Mouse (Mus musculus): ENCODE results near the gene Sox5. TPM values are rescaled to one million over a fixed set of nuclear protein-coding genes. Genes with fewer than 3 reads are reported as not detected.

The Sox5 gene
- polyA plus RNA-seq, 1 experiment from 2014 or later, result 27.0 TPM

DNA sequence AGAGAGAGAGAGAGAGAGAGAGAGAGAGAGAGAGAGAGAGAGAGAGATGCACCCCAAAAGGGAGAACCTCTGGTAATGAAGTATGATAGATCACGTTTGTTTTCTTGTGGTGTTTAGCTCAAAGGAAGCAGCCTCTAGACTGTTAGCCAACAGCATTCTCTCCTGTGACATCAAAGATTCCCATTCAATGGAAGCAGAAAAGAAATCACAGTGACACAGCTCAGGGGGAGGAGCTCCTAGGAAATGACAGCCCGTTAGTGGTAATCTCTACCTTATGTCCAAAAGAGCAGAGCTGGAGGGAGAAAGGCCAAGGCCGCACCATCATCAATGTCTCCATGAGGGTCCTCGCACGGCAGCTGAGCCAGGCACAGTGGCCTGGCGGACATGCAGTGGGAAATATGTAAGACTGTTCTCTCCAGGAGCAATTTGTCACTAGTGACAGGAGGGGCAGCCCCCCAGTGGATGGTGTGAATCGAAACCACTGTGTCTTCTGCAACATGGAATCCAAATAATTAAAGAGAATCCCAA is 529.5 kb downstream of the Sox5 start:
- no peak for DNase-seq (ENCODE audit: low spot score)
- peaks cover 15% of the 10 kb centered on the region for H3K4me1 ChIP-seq (replicated peaks; ENCODE audit: control insufficient read depth, insufficient read depth, low read length)
- ATAC-seq (ENCODE audit: low FRiP score), result no peak
- peak overlapping the region; percentile 51; the same call in 1 of the 2 replicates for H3K27ac ChIP-seq
- H3K27me3 ChIP-seq (ENCODE audit: control insufficient read depth, insufficient read depth, low read length), result no peaks in the 10 kb centered on the region
- no peak overlapping the region for H3K9ac ChIP-seq
- WGBS, result 31% methylated on average over 7 of the region's 7 CpGs
- H3K9me3 ChIP-seq (ENCODE audit: control insufficient read depth, low read length), result no peaks in the 10 kb centered on the region
- H3K4me3 ChIP-seq (replicated peaks; ENCODE audit: low read length), result no peak overlapping the region
- no peak overlapping the region for H3K4me2 ChIP-seq (replicated peaks)
- no peaks in the 10 kb centered on the region for H3K36me3 ChIP-seq (replicated peaks; ENCODE audit: control insufficient read depth, insufficient read depth)

- peak; percentile 59; the same call in 1 of the 2 replicates for ATAC-seq (ENCODE audit: low FRiP score)
- Histone ChIP-seq H3K9ac (no peak overlapping the region), H3K4me1 (replicated peaks; ENCODE audit: control insufficient read depth, insufficient read depth, low read length) (peaks cover 13% of the 10 kb centered on the region), H3K4me3 (replicated peaks; ENCODE audit: low read length) (no peak overlapping the region), H3K27ac (peak overlapping the region; percentile 51; the same call in 1 of the 2 replicates), H3K9me3 (ENCODE audit: control insufficient read depth, low read length) (no peaks in the 10 kb centered on the region), H3K4me2 (replicated peaks) (no peak overlapping the region), H3K36me3 (replicated peaks; ENCODE audit: control insufficient read depth, insufficient read depth) (no peaks in the 10 kb centered on the region), H3K27me3 (ENCODE audit: control insufficient read depth, insufficient read depth, low read length) (no peaks in the 10 kb centered on the region)
- peak; percentile 50 for DNase-seq (ENCODE audit: low spot score)
- 9% methylated on average over 18 of the region's 18 CpGs for WGBS
Observed at GRCm38 (mm10) chr6:144251222-144252170, 530.3 kb downstream of the Sox5 start.

DNA sequence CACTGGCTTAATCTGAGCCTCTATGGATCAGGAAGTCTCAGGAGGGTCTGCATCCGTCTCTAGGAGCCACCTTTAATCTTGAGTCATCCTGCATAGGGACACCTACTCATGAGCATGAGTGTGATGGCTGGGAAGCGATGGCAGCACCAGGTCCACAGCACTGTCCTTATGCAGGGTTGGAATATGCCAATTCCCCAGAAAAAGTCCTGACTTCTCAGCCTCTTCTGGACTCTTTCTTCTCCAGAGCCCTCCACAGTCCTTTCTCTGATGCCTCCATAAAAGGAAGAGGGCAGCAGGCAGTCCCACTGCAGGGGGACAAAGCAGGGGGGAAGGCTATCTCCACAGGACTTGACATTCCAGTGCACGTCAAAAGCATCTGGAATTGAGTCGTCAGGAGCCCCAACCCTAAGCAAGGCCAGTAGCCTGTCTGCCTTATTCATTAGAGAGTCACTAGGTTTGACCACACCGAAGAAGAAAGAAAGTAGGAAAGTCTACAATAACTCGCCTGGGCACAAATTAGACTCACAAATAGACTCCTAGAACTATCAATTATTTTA is 531.1 kb downstream of the Sox5 start:
- DNase-seq (ENCODE audit: low spot score) (no peak), ATAC-seq (ENCODE audit: low FRiP score) (no peak)
- Histone ChIP-seq H3K27ac (no peak overlapping the region), H3K4me2 (replicated peaks) (no peak overlapping the region), H3K4me3 (replicated peaks; ENCODE audit: low read length) (no peak overlapping the region), H3K36me3 (replicated peaks; ENCODE audit: control insufficient read depth, insufficient read depth) (no peaks in the 10 kb centered on the region), H3K27me3 (ENCODE audit: control insufficient read depth, insufficient read depth, low read length) (no peaks in the 10 kb centered on the region), H3K4me1 (replicated peaks; ENCODE audit: control insufficient read depth, insufficient read depth, low read length) (peaks cover 11% of the 10 kb centered on the region; the same call in 1 of the 2 replicates), H3K9ac (no peak overlapping the region), H3K9me3 (ENCODE audit: control insufficient read depth, low read length) (no peaks in the 10 kb centered on the region)
- 22% methylated on average over 6 of the region's 6 CpGs for WGBS

GRCm38 (mm10) chr6:144236581-144236980 is 545.2 kb downstream of the Sox5 start:
- H3K27ac ChIP-seq, result no peak overlapping the region
- no peaks in the 10 kb centered on the region for H3K4me1 ChIP-seq (replicated peaks; ENCODE audit: control insufficient read depth, insufficient read depth, low read length)
- 61% methylated on average over 11 of the region's 11 CpGs for WGBS
- H3K4me3 ChIP-seq (replicated peaks; ENCODE audit: low read length), result no peak overlapping the region
- H3K4me2 ChIP-seq (replicated peaks), result no peak overlapping the region
- H3K27me3 ChIP-seq (ENCODE audit: control insufficient read depth, insufficient read depth, low read length), result no peaks in the 10 kb centered on the region
- no peak overlapping the region for H3K9ac ChIP-seq
- ATAC-seq (ENCODE audit: low FRiP score), result no peak
- H3K36me3 ChIP-seq (replicated peaks; ENCODE audit: control insufficient read depth, insufficient read depth), result no peaks in the 10 kb centered on the region
- no peak for DNase-seq (ENCODE audit: low spot score)
- H3K9me3 ChIP-seq (ENCODE audit: control insufficient read depth, low read length), result no peaks in the 10 kb centered on the region

DNA sequence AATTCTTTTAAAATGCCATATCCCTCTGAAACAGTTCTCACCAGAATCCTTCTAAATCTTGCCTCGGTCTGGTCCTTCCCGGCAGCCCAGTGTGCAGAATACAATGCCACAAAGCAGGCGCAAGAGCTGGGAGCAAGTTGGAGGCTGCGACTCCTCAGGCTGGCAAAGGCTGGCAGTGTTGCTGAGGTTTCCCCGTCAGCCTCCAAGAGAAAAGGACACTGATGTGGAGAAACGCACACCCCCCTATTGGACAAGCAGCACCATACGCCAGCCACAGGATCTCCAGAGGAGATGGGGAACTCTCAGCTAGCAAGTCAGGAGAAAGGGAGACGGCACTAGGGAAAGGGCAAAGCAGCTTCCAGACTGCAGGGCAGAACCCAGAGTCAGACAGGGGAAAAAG is 577.8 kb downstream of the Sox5 start:
- H3K4me1 ChIP-seq (replicated peaks; ENCODE audit: control insufficient read depth, insufficient read depth, low read length), result peaks cover 25% of the 10 kb centered on the region
- H3K27me3 ChIP-seq (ENCODE audit: control insufficient read depth, insufficient read depth, low read length), result no peaks in the 10 kb centered on the region
- ATAC-seq (ENCODE audit: low FRiP score) (0 out of 2 replicates have a peak, but pooled peaks have one; percentile 21), DNase-seq (ENCODE audit: low spot score) (no peak)
- WGBS, result 26% methylated on average over 8 of the region's 8 CpGs
- H3K9ac ChIP-seq, result peak overlapping the region; percentile 6; the same call in 1 of the 2 replicates
- H3K36me3 ChIP-seq (replicated peaks; ENCODE audit: control insufficient read depth, insufficient read depth), result no peaks in the 10 kb centered on the region
- H3K27ac ChIP-seq, result no peak overlapping the region
- peak overlapping the region; percentile 40 for H3K4me2 ChIP-seq (replicated peaks)
- H3K9me3 ChIP-seq (ENCODE audit: control insufficient read depth, low read length), result no peaks in the 10 kb centered on the region
- no peak overlapping the region for H3K4me3 ChIP-seq (replicated peaks; ENCODE audit: low read length)

- H3K9me3 ChIP-seq (ENCODE audit: control insufficient read depth, low read length), result no peaks in the 10 kb centered on the region
- peak overlapping the region; percentile 28; the same call in 1 of the 2 replicates for H3K9ac ChIP-seq
- H3K27ac ChIP-seq, result no peak overlapping the region
- H3K4me2 ChIP-seq (replicated peaks), result peak overlapping the region; percentile 40
- no peaks in the 10 kb centered on the region for H3K27me3 ChIP-seq (ENCODE audit: control insufficient read depth, insufficient read depth, low read length)
- no peaks in the 10 kb centered on the region for H3K36me3 ChIP-seq (replicated peaks; ENCODE audit: control insufficient read depth, insufficient read depth)
- DNase-seq (ENCODE audit: low spot score) (no peak), ATAC-seq (ENCODE audit: low FRiP score) (no peak)
- no peak overlapping the region for H3K4me3 ChIP-seq (replicated peaks; ENCODE audit: low read length)
- peaks cover 23% of the 10 kb centered on the region for H3K4me1 ChIP-seq (replicated peaks; ENCODE audit: control insufficient read depth, insufficient read depth, low read length)
- 44% methylated on average over 12 of the region's 12 CpGs for WGBS
Observed at GRCm38 (mm10) chr6:144203013-144203412, 578.8 kb downstream of the Sox5 start.

DNA sequence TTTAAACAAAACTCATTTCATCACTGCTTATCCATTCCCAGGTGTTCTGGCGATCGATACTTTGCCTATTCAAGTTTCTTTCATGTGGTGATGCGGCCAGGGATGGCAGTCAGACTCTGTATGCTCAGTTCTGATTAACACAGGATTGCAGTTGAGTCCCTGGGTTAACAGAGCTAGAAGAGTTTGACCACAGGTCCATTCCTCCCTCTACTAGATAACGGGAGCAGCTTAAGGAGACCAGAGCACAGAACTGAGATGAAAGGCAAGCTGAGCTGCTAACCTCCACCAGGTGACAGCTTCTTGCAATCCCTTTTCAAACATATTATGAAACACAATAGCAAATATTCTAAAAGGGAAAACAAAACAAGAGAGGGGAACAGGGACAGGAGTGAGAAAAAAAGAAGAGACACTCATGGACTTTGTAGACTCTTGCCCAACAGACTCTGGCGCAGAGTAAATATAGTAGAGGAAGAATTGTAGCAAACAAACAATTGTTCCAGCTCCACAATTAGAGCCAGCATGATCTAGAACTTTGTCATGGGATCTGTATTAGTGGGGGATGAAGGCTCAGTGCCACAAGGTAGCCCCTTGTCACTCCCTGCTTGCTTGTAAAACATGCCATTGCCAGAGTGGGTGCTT is 580.3 kb downstream of the Sox5 start:
- Histone ChIP-seq H3K27ac (no peak overlapping the region), H3K36me3 (replicated peaks; ENCODE audit: control insufficient read depth, insufficient read depth) (no peaks in the 10 kb centered on the region), H3K4me3 (replicated peaks; ENCODE audit: low read length) (no peak overlapping the region), H3K9me3 (ENCODE audit: control insufficient read depth, low read length) (no peaks in the 10 kb centered on the region), H3K27me3 (ENCODE audit: control insufficient read depth, insufficient read depth, low read length) (no peaks in the 10 kb centered on the region), H3K9ac (no peak overlapping the region), H3K4me2 (replicated peaks) (no peak overlapping the region), H3K4me1 (replicated peaks; ENCODE audit: control insufficient read depth, insufficient read depth, low read length) (peaks cover 19% of the 10 kb centered on the region)
- DNase-seq (ENCODE audit: low spot score) (no peak), ATAC-seq (ENCODE audit: low FRiP score) (no peak)
- WGBS, result 86% methylated on average over 5 of the region's 5 CpGs

- Histone ChIP-seq H3K4me1 (replicated peaks; ENCODE audit: control insufficient read depth, insufficient read depth, low read length) (peaks cover under 1% of the 10 kb centered on the region; the same call in 1 of the 2 replicates), H3K4me3 (replicated peaks; ENCODE audit: low read length) (no peak overlapping the region), H3K36me3 (replicated peaks; ENCODE audit: control insufficient read depth, insufficient read depth) (no peaks in the 10 kb centered on the region), H3K9me3 (ENCODE audit: control insufficient read depth, low read length) (no peaks in the 10 kb centered on the region), H3K4me2 (replicated peaks) (no peak overlapping the region), H3K27ac (no peak overlapping the region), H3K27me3 (ENCODE audit: control insufficient read depth, insufficient read depth, low read length) (no peaks in the 10 kb centered on the region), H3K9ac (no peak overlapping the region)
- WGBS, result 57% methylated on average over 16 of the region's 16 CpGs
- DNase-seq (ENCODE audit: low spot score), result no peak
- no peak for ATAC-seq (ENCODE audit: low FRiP score)
Observed at GRCm38 (mm10) chr6:144197209-144198119, 584.3 kb downstream of the Sox5 start.
